17 mouse cellular contexts compared by ENCODE assay signal in genomic region chr13:10236279-10236678, GRCm38 (mm10).
DNase-seq lines count a peak whose midpoint lies in the region.
"Had no signal": no experiment of that assay in that cellular context is flagged by ENCODE, and none has a peak within 500 bp of the region (broad histone marks: within the 10 kb centered on the region; RNA-seq: fewer than 3 reads in every experiment).

No protein-coding gene starts in this region.

- peak; percentile 7 to 21 for DNase-seq in cerebellum, postnatal 36 days
- no peak for DNase-seq in cerebellum, adult 11-12 months
- peak; percentile 53 to 62 for DNase-seq in frontal cortex, adult 2 months (ENCODE audit: extremely low spot score in 1 of 2, low spot score in 1 of 2)
- DNase-seq in frontal cortex, postnatal 10 days (ENCODE audit: low spot score in 2 of 2), result no peak
- DNase-seq in right cerebral cortex, adult 2 months (ENCODE audit: low spot score in 2 of 2), result peak; percentile 22 to 40
- no peak for DNase-seq in right cerebral cortex, postnatal 14 days
- no peak for DNase-seq in adipocyte (ENCODE audit: low spot score)
- DNase-seq: adrenal gland, postnatal 36 days; cerebellum, adult 9-10 months; gastrocnemius, postnatal 25 days; heart, adult 18-20 months; heart, postnatal 10 days; kidney, postnatal 14 days; layer of hippocampus, postnatal 36 days; liver, postnatal 0 days; retina, postnatal 1 day; spleen, adult 18-20 months had no signal

Comparison
In these comparisons a context has a peak if more than half of its experiments do, and no peak if none do; other contexts are left out.
1. DNase-seq: peak in cerebellum, postnatal 36 days (2 of 2), frontal cortex, adult 2 months (2 of 2) and right cerebral cortex, adult 2 months (2 of 2); none in cerebellum, adult 11-12 months (single experiment), frontal cortex, postnatal 10 days (0 of 2), right cerebral cortex, postnatal 14 days (single experiment) and adipocyte (single experiment).